Mouse (Mus musculus) liver, embryonic 14.5 days (tissue): ENCODE results near the gene Ltbp1. TPM values are rescaled to one million over a fixed set of nuclear protein-coding genes. Genes with fewer than 3 reads are reported as not detected.

Experiments
- ATAC-seq: fragments of 200-750 bp; cut with Nextera tagmentation; 2 replicates; pipeline ENCODE4 v1.8.0; 2017; ENCODE audit warnings: moderate number of reproducible peaks, mild to moderate bottlenecking, moderate library complexity; ENCODE audit not compliant: insufficient read depth
- DNase-seq, 3 experiments: peaks; one replicate each; pipeline ENCODE4 v3.0.0-alpha.2; 2012 to 2013; ENCODE audit warnings: low read depth in 3 of 3, low spot score in 3 of 3
- H3K27ac ChIP-seq: fragments of 300-500 bp; sonication (generic); 2 replicates; pipeline ENCODE4 v1.5.1; 2014; ENCODE audit warnings: moderate library complexity, mild to moderate bottlenecking, control low read depth, inconsistent platforms
- H3K27me3 ChIP-seq: fragments of 300-500 bp; sonication (generic); 2 replicates; pipeline ENCODE4 v1.6.1; 2014; ENCODE audit warnings: mild to moderate bottlenecking, low read length, moderate library complexity; ENCODE audit not compliant: control insufficient read depth, insufficient read depth
- H3K36me3 ChIP-seq: fragments of 300-500 bp; sonication (generic); replicated peaks from 2 replicates; pipeline ENCODE4 v1.6.1; 2014; ENCODE audit warnings: low read depth; ENCODE audit not compliant: control insufficient read depth, insufficient read depth
- H3K4me1 ChIP-seq, 2 experiments: fragments of 200-500 bp in 1 of 2; fragments of 300-500 bp in 1 of 2; sonication (generic) in 1 of 2; replicated peaks; 2 replicates each; pipeline ENCODE4 v1.6.1; 2012 to 2014; ENCODE audit warnings: antibody characterized with exemption in 1 of 2, inconsistent platforms in 1 of 2, low read length in 1 of 2; ENCODE audit not compliant: control insufficient read depth in 2 of 2, insufficient read depth in 2 of 2
- H3K4me2 ChIP-seq: fragments of 300-500 bp; sonication (generic); 2 replicates; pipeline ENCODE4 v1.6.1; 2014; ENCODE audit warnings: low read depth, mild to moderate bottlenecking, control low read depth, moderate library complexity
- H3K4me3 ChIP-seq, 2 experiments: fragments of 200-500 bp in 1 of 2; fragments of 300-500 bp in 1 of 2; sonication (generic) in 1 of 2; 2 replicates each; pipeline ENCODE4 v1.5.1; 2012 to 2014; ENCODE audit warnings: low read depth in 2 of 2, low read length in 2 of 2, mild to moderate bottlenecking in 2 of 2, control low read depth in 1 of 2, inconsistent platforms in 1 of 2, moderate library complexity in 1 of 2; ENCODE audit not compliant: insufficient read depth in 1 of 2
- H3K9ac ChIP-seq: fragments of 300-500 bp; sonication (generic); replicated peaks from 2 replicates; pipeline ENCODE4 v1.6.1; 2014; ENCODE audit warnings: mild to moderate bottlenecking, control low read depth, moderate library complexity
- H3K9me3 ChIP-seq: fragments of 300-500 bp; sonication (generic); 2 replicates; pipeline ENCODE4 v1.6.1; 2016; ENCODE audit warnings: low read length, mixed read lengths; ENCODE audit not compliant: control insufficient read depth
- CTCF ChIP-seq: IDR thresholded peaks from 2 replicates; pipeline ENCODE4 v1.5.1; 2016; ENCODE audit warnings: antibody characterized with exemption, low read depth, control low read depth
- EP300 ChIP-seq: IDR thresholded peaks from 2 replicates; pipeline ENCODE4 v1.6.1; 2016; ENCODE audit warnings: antibody characterized with exemption, low read depth
- WGBS: fragments of 180-500 bp; shearing (Covaris S2); extraction: QIAGEN DNeasy Blood & Tissue Kit; methylation state at CpG from one replicate; pipeline ENCODE4 v1.1.7; 2014; ENCODE audit not compliant: insufficient replicate concordance; 5-methylcytosine and 5-hydroxymethylcytosine counted together
- polyA plus RNA-seq, 2 experiments: library from polyadenylated mRNA; depleted of rRNA in 1 of 2; stranded (reverse) in 1 of 2; unstranded in 1 of 2; fragments of >200 nt; fragmentation: Nextera tagmentation in 1 of 2; extraction: Ambion mirVana in 1 of 2; gene quantifications; 2 replicates each; pipeline versions ENCODE4 v1.2.1 to v1.2.3; 2012 to 2014

Ltbp1 gene
- polyA plus RNA-seq, 2 experiments = 1.9 to 2.2 TPM

DNA sequence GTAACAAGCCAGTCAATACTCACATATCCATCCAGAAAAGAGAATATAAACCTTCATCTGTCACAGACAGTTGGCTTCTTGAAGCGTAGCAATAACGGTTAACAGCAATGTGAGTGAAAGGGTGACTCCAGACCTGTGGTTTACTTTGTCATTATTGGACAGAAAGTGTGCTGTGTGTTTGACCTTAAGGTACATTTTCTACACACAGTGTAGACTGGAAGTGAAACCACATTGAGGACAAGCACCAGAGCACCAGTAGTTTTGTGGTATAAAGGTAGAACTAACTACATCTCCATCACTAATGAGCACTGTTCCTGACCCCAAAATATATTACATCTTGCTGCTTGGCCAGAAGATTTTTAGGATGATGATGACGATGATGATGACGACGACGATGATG is 326.9 kb downstream of the Ltbp1 start:
- Histone ChIP-seq H3K36me3 (no peaks in the 10 kb centered on the region), H3K4me3 (no peak overlapping the region), H3K4me2 (no peak overlapping the region), H3K9me3 (no peaks in the 10 kb centered on the region), H3K9ac (no peak overlapping the region), H3K4me1 (no peaks in the 10 kb centered on the region), H3K27ac (no peak overlapping the region), H3K27me3 (no peaks in the 10 kb centered on the region)
- no peak for TF ChIP-seq CTCF
- no peak for TF ChIP-seq EP300
- ATAC-seq (no peak), DNase-seq (no peak)
- WGBS = 88% methylated on average over 6 of the region's 6 CpGs

DNA sequence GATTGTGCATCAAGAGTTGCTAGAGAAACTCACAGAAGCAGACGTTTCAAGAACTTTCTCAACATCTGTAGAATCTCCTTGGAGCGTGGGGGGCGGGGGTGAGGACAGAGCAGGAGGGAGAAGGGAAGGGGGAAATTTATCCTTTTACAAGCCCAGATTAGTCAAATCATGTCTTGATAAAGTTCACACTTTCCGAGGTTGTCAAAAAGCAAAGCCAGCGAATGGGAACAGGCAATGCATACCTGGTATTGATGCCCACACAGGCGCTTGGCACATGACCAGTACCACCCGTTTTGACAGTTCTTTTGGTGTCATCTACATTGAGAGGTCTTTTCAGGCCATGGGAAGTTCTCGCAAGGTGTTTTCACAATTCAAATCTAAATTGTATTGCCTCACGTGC is 327.6 kb downstream of the Ltbp1 start:
- 69% methylated on average over 9 of the region's 9 CpGs for WGBS
- no peak for ATAC-seq

DNA sequence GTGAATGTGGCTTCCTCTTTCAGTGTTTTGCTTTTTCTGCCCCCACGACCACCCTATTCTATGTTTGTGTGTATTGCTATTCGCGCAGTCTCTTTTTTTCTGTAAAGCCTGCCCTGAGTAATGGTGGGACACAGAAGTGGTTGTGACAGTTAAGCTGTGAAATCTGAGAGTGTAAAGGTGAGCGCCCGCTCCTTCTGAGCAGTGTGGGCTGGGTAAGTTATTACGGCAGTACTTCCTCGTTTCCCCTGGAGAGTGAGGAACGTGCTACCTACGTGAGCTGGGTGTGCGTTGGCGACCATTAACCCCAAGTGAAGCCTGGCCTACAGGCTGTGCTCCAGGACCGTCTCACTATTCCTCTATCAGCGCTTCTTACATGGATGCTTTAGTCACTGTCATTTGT is 328.4 kb downstream of the Ltbp1 start:
- H3K27me3 ChIP-seq = no peaks in the 10 kb centered on the region
- ATAC-seq (no peak), DNase-seq (no peak)
- H3K27ac ChIP-seq = no peak overlapping the region
- no peak overlapping the region for H3K4me3 ChIP-seq
- no peak overlapping the region for H3K4me2 ChIP-seq
- no peaks in the 10 kb centered on the region for H3K9me3 ChIP-seq
- H3K36me3 ChIP-seq = no peaks in the 10 kb centered on the region
- TF ChIP-seq EP300 = no peak
- no peak for TF ChIP-seq CTCF
- no peaks in the 10 kb centered on the region for H3K4me1 ChIP-seq
- no peak overlapping the region for H3K9ac ChIP-seq
- whole genome bisulfite sequencing = 66% methylated on average over 13 of the region's 13 CpGs

More for the DNA sequence above, 327.6 kb downstream of the Ltbp1 start:
- H3K9me3 ChIP-seq = no peaks in the 10 kb centered on the region
- no peak overlapping the region for H3K4me3 ChIP-seq
- no peak overlapping the region for H3K4me2 ChIP-seq
- H3K36me3 ChIP-seq = no peaks in the 10 kb centered on the region
- H3K9ac ChIP-seq = no peak overlapping the region
- TF ChIP-seq EP300 (no peak), CTCF (no peak)
- no peaks in the 10 kb centered on the region for H3K4me1 ChIP-seq
- H3K27me3 ChIP-seq = no peaks in the 10 kb centered on the region
- H3K27ac ChIP-seq = no peak overlapping the region
- no peak for DNase-seq

DNA sequence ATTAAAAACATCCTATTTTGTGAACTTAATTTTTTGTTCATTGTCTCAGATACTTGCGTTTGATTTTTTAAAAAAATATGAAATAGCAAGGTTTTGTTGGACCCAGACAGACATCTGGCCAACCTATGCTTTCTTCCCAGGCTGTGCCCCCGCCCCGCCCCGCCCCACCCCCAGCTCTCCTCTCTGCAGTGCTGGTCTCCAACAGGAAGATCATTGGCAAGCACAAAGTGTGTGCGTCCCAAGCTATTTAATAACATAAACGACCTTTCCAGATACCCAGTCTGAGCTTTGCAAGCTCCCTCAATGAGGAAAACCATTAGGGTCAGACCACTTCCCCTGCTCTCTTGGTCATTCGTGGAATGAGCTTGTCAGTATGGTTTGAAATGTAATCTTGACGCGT is 330.3 kb downstream of the Ltbp1 start:
- no peaks in the 10 kb centered on the region for H3K9me3 ChIP-seq
- ATAC-seq = no peak
- 58% methylated on average over 9 of the region's 9 CpGs for WGBS
- no peaks in the 10 kb centered on the region for H3K27me3 ChIP-seq
- no peak overlapping the region for H3K4me3 ChIP-seq
- no peak for DNase-seq
- TF ChIP-seq EP300 (no peak), CTCF (no peak)
- H3K9ac ChIP-seq = no peak overlapping the region
- no peak overlapping the region for H3K27ac ChIP-seq
- no peaks in the 10 kb centered on the region for H3K4me1 ChIP-seq
- H3K36me3 ChIP-seq = no peaks in the 10 kb centered on the region
- no peak overlapping the region for H3K4me2 ChIP-seq

DNA sequence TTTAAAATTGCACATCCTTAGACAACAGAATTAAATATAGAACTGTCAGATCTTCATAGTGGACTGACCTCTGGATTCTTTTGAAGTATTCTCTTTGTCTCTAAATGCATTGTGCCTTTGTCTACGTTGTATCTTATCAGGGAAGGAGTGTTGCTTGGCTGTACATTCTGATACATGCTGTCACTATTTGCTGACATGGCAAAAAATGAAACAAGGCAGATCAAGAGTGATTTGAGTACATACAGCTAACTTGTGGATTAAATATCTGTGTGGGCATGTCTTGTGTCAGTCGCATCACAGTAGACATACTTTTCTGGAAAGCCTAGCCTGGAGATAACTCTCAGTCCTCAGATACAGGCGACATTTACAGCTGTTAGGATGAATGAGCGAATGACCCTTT is 335.9 kb downstream of the Ltbp1 start:
- no peaks in the 10 kb centered on the region for H3K27me3 ChIP-seq
- 63% methylated on average over 4 of the region's 4 CpGs for WGBS
- H3K4me2 ChIP-seq = no peak overlapping the region
- TF ChIP-seq EP300 (no peak), CTCF (no peak)
- no peaks in the 10 kb centered on the region for H3K9me3 ChIP-seq
- DNase-seq (no peak), ATAC-seq (no peak)
- no peak overlapping the region for H3K27ac ChIP-seq
- no peak overlapping the region for H3K9ac ChIP-seq
- no peaks in the 10 kb centered on the region for H3K4me1 ChIP-seq
- no peaks in the 10 kb centered on the region for H3K36me3 ChIP-seq
- no peak overlapping the region for H3K4me3 ChIP-seq
